Mouse (Mus musculus) stomach, postnatal 0 days (tissue): ENCODE results near the gene Elmsan1.

Experiments used
- CTCF ChIP-seq: IDR thresholded peaks from 2 replicates; pipeline ENCODE4 v1.5.1; 2016; ENCODE audit warnings: antibody characterized with exemption, low read depth, mild to moderate bottlenecking, moderate library complexity
- EP300 ChIP-seq: optimal IDR thresholded peaks from 2 replicates; pipeline ENCODE3; 2016; ENCODE audit warnings: antibody characterized with exemption

GRCm38 (mm10) chr12:84114153-84114994, 104.3 kb downstream of the Elmsan1 start, which contains the start of gene Dnal1:
- TF ChIP-seq EP300, result no peak
- peak; percentile 39; the same call in 1 of the 2 replicates for TF ChIP-seq CTCF
